ENCODE assay signal across 29 mouse cellular contexts in the genomic region with DNA sequence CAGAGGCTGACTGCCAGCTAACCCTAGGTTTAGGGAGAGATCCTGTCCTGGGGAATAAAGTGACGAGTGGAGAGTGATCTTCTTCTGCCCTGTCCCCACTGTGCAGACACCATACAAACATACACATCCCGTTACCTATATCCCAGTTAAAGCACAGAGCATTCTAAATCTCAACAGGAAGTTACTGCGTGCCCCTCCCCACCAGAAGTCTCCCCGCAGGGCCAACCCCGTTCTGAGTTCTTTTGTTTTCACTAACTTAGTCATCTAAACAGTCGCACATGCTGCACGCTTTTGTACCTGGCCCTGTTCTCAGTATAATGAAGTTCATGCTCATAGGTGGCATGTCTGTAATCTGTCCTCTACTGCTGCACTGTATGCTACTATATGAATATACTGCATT. TPM values are rescaled to one million over a fixed set of nuclear protein-coding genes. Genes with fewer than 3 reads are reported as not detected.
DNase-seq lines count a peak whose midpoint lies in the region; ATAC-seq lines count a peak whose summit lies in the region.
"Had no signal": no experiment of that assay in that cellular context is flagged by ENCODE, and none has a peak within 500 bp of the region (broad histone marks: within the 10 kb centered on the region; RNA-seq: fewer than 3 reads in every experiment).

No protein-coding gene starts in this region.

- H3K27me3 ChIP-seq in forebrain, embryonic 12.5 days = no peaks in the 10 kb centered on the region
- H3K27me3 ChIP-seq in forebrain, embryonic 13.5 days = no peaks in the 10 kb centered on the region
- no peaks in the 10 kb centered on the region for H3K27me3 ChIP-seq in heart, embryonic 12.5 days (replicated peaks)
- no peaks in the 10 kb centered on the region for H3K27me3 ChIP-seq in kidney, embryonic 15.5 days
- H3K27me3 ChIP-seq in neural tube, embryonic 14.5 days (ENCODE audit: control insufficient read depth, insufficient read depth, low read length) = no peaks in the 10 kb centered on the region
- H3K27me3 ChIP-seq: forebrain, embryonic 15.5 days; liver, embryonic 15.5 days had no signal

- H3K27ac ChIP-seq in forebrain, embryonic 12.5 days = peak overlapping the region; percentile 31; the same call in 1 of the 2 replicates
- H3K27ac ChIP-seq in forebrain, embryonic 13.5 days = no peak overlapping the region
- peak overlapping the region; percentile 71; the same call in 1 of the 2 replicates for H3K27ac ChIP-seq in heart, embryonic 12.5 days (ENCODE audit: poor library complexity, severe bottlenecking)
- 0 out of 2 replicates have a peak overlapping the region, but pooled peaks have one; percentile 1 for H3K27ac ChIP-seq in kidney, embryonic 15.5 days
- no peak overlapping the region for H3K27ac ChIP-seq in neural tube, embryonic 14.5 days (ENCODE audit: low read depth, low read length)

- peaks cover 21% of the 10 kb centered on the region; the same call in 1 of the 2 replicates for H3K4me1 ChIP-seq in forebrain, embryonic 12.5 days
- peaks cover 24% of the 10 kb centered on the region for H3K4me1 ChIP-seq in forebrain, embryonic 13.5 days
- H3K4me1 ChIP-seq in heart, embryonic 12.5 days (replicated peaks) = peaks cover 86% of the 10 kb centered on the region
- H3K4me1 ChIP-seq in kidney, embryonic 15.5 days = 0 out of 2 replicates have a peak, but pooled peaks cover 2% of the 10 kb centered on the region
- no peaks in the 10 kb centered on the region for H3K4me1 ChIP-seq in neural tube, embryonic 14.5 days (ENCODE audit: control insufficient read depth, insufficient read depth, low read length)
- H3K4me1 ChIP-seq: liver, embryonic 15.5 days had no signal

- H3K4me2 ChIP-seq in forebrain, embryonic 12.5 days = no peak overlapping the region
- no peak overlapping the region for H3K4me2 ChIP-seq in forebrain, embryonic 13.5 days
- no peak overlapping the region for H3K4me2 ChIP-seq in heart, embryonic 12.5 days
- H3K4me2 ChIP-seq in kidney, embryonic 15.5 days = no peak overlapping the region
- no peak overlapping the region for H3K4me2 ChIP-seq in neural tube, embryonic 14.5 days (ENCODE audit: low read depth, low read length)
- H3K4me2 ChIP-seq: forebrain, embryonic 15.5 days; liver, embryonic 15.5 days had no signal

- no peak overlapping the region for H3K4me3 ChIP-seq in forebrain, embryonic 12.5 days (replicated peaks)
- no peak overlapping the region for H3K4me3 ChIP-seq in forebrain, embryonic 13.5 days
- H3K4me3 ChIP-seq in heart, embryonic 12.5 days = no peak overlapping the region
- H3K4me3 ChIP-seq in kidney, embryonic 15.5 days (replicated peaks) = no peak overlapping the region
- H3K4me3 ChIP-seq in neural tube, embryonic 14.5 days (ENCODE audit: low read depth, low read length) = no peak overlapping the region
- H3K4me3 ChIP-seq: forebrain, embryonic 15.5 days; liver, embryonic 15.5 days; myocyte had no signal

- 71% methylated on average over 7 of the region's 7 CpGs for WGBS in forebrain, embryonic 12.5 days
- 66% methylated on average over 7 of the region's 7 CpGs for WGBS in forebrain, embryonic 13.5 days
- WGBS in heart, embryonic 12.5 days = 64% methylated on average over 7 of the region's 7 CpGs
- WGBS in kidney, embryonic 15.5 days = 81% methylated on average over 7 of the region's 7 CpGs
- 79% methylated on average over 7 of the region's 7 CpGs for WGBS in neural tube, embryonic 14.5 days

- H3K36me3 ChIP-seq in forebrain, embryonic 12.5 days (replicated peaks) = peaks cover 8% of the 10 kb centered on the region; the same call in 1 of the 2 replicates
- H3K36me3 ChIP-seq in forebrain, embryonic 13.5 days (ENCODE audit: poor library complexity, severe bottlenecking) = peaks cover 17% of the 10 kb centered on the region
- H3K36me3 ChIP-seq in heart, embryonic 12.5 days = peaks cover 9% of the 10 kb centered on the region
- H3K36me3 ChIP-seq in kidney, embryonic 15.5 days = peaks cover 5% of the 10 kb centered on the region; the same call in 1 of the 2 replicates
- peaks cover 11% of the 10 kb centered on the region for H3K36me3 ChIP-seq in neural tube, embryonic 14.5 days (ENCODE audit: control insufficient read depth, insufficient read depth, low read length)
- H3K36me3 ChIP-seq: G1E; liver, embryonic 15.5 days had no signal

- no peak for ATAC-seq in forebrain, embryonic 12.5 days (ENCODE audit: low FRiP score)
- ATAC-seq in forebrain, embryonic 13.5 days = no peak
- no peak for ATAC-seq in heart, embryonic 12.5 days (ENCODE audit: insufficient number of reproducible peaks, low FRiP score)
- no peak for ATAC-seq in kidney, embryonic 15.5 days (replicated peaks; ENCODE audit: low FRiP score)
- ATAC-seq in neural tube, embryonic 14.5 days (ENCODE audit: low read depth) = 0 out of 2 replicates have a peak, but pooled peaks have one; percentile 31
- ATAC-seq: CD4-positive, CD25-positive, alpha-beta regulatory T cell, adult 4 months; forebrain, embryonic 15.5 days; intestine, postnatal 0 days had no signal

- no peak for DNase-seq in heart, adult 18-20 months
- no peak for DNase-seq in kidney, adult 11 months
- DNase-seq in neural tube, embryonic 10.5 days (ENCODE audit: extremely low spot score, low spot score) = no peak
- DNase-seq: cerebellum, postnatal 10 days; embryo, embryonic 11 days; kidney, postnatal 25 days; midbrain, embryonic 14.5 days; right cerebral cortex, adult 18-20 months; thymus, adult 2 months had no signal

- H3K9ac ChIP-seq in forebrain, embryonic 12.5 days = no peak overlapping the region
- no peak overlapping the region for H3K9ac ChIP-seq in forebrain, embryonic 13.5 days
- H3K9ac ChIP-seq in heart, embryonic 12.5 days = no peak overlapping the region
- H3K9ac ChIP-seq in kidney, embryonic 15.5 days = no peak overlapping the region
- no peak overlapping the region for H3K9ac ChIP-seq in neural tube, embryonic 14.5 days (replicated peaks; ENCODE audit: low read depth, low read length)
- H3K9ac ChIP-seq: forebrain, embryonic 15.5 days; liver, embryonic 15.5 days had no signal

- H3K9me3 ChIP-seq in forebrain, embryonic 12.5 days = no peaks in the 10 kb centered on the region
- no peaks in the 10 kb centered on the region for H3K9me3 ChIP-seq in forebrain, embryonic 13.5 days (replicated peaks)
- H3K9me3 ChIP-seq in heart, embryonic 12.5 days (replicated peaks) = no peaks in the 10 kb centered on the region
- no peaks in the 10 kb centered on the region for H3K9me3 ChIP-seq in kidney, embryonic 15.5 days (replicated peaks)
- no peaks in the 10 kb centered on the region for H3K9me3 ChIP-seq in neural tube, embryonic 14.5 days (ENCODE audit: control insufficient read depth, low read length)
- H3K9me3 ChIP-seq: forebrain, embryonic 15.5 days; G1E; liver, embryonic 15.5 days had no signal

RNA-seq across cellular contexts. Expression of gene Cttnbp2nl, which starts 36.7 kb away (rescaled TPM):
- polyA plus RNA-seq in forebrain, embryonic 12.5 days (2016; fragmentation: Nextera tagmentation; extraction: Ambion mirVana) = 53.1 and 65.8 TPM in 2 replicates
- 53.2 and 54.9 TPM in 2 replicates for polyA plus RNA-seq in forebrain, embryonic 13.5 days (2015; fragmentation: Nextera tagmentation; extraction: Ambion mirVana)
- polyA plus RNA-seq in heart, embryonic 12.5 days (2016; fragmentation: Nextera tagmentation; extraction: Ambion mirVana) = 40.1 and 43.3 TPM in 2 replicates
- 10 to 100 TPM; 20.7 to 21.6 TPM for total RNA-seq in heart, adult 18-20 months (2021)
- polyA plus RNA-seq in kidney, embryonic 15.5 days (2015; fragmentation: Nextera tagmentation; extraction: Ambion mirVana) = 26.4 and 29.4 TPM in 2 replicates
- 37.3 and 54.6 TPM in 2 replicates for polyA plus RNA-seq in neural tube, embryonic 14.5 days (2014; fragmentation: Nextera tagmentation; extraction: Ambion mirVana)

RNA-seq across cellular contexts. Expression of gene 4930564D02Rik, which starts 50.4 kb away (rescaled TPM):
- polyA plus RNA-seq in forebrain, embryonic 12.5 days (2016; fragmentation: Nextera tagmentation; extraction: Ambion mirVana) = not detected in 2 replicates
- polyA plus RNA-seq in forebrain, embryonic 13.5 days (2015; fragmentation: Nextera tagmentation; extraction: Ambion mirVana) = not detected in 2 replicates
- polyA plus RNA-seq in heart, embryonic 12.5 days (2016; fragmentation: Nextera tagmentation; extraction: Ambion mirVana) = not detected in 2 replicates
- total RNA-seq in heart, adult 18-20 months (2021) = not detected
- not detected in 2 replicates for polyA plus RNA-seq in kidney, embryonic 15.5 days (2015; fragmentation: Nextera tagmentation; extraction: Ambion mirVana)
- not detected in 2 replicates for polyA plus RNA-seq in neural tube, embryonic 14.5 days (2014; fragmentation: Nextera tagmentation; extraction: Ambion mirVana)
- total RNA-seq: adrenal gland, postnatal 4 days; G1E; gastrocnemius, adult 18-20 months; layer of hippocampus, postnatal 10 days; left cerebral cortex, postnatal 10 days; megakaryocyte, adult 5-6 weeks had no signal
- polyA plus RNA-seq: CD4-positive, CD25-positive, alpha-beta regulatory T cell, adult 4 months; forebrain, embryonic 15.5 days; G1E; heart, embryonic 14.5 days; intestine, postnatal 0 days; limb, embryonic 14.5 days; liver, embryonic 15.5 days; midbrain, embryonic 14.5 days; myocyte; stomach, embryonic 14.5 days; thymus, adult 2 months; urinary bladder, adult 2 months had no signal

RNA-seq across cellular contexts. Expression of gene Wnt2b, which starts 54.5 kb away (rescaled TPM):
- 0.85 and 1.5 TPM in 2 replicates for polyA plus RNA-seq in forebrain, embryonic 12.5 days (2016; fragmentation: Nextera tagmentation; extraction: Ambion mirVana)
- 0.66 and 0.98 TPM in 2 replicates for polyA plus RNA-seq in forebrain, embryonic 13.5 days (2015; fragmentation: Nextera tagmentation; extraction: Ambion mirVana)
- 1.3 and 1.4 TPM in 2 replicates for polyA plus RNA-seq in heart, embryonic 12.5 days (2016; fragmentation: Nextera tagmentation; extraction: Ambion mirVana)
- 1 to 10 TPM in 1 of 2 experiments, under 1 TPM in 1; 0.82 to 1.9 TPM for total RNA-seq in heart, adult 18-20 months (2021)
- 0.36 and 1.1 TPM in 2 replicates for polyA plus RNA-seq in kidney, embryonic 15.5 days (2015; fragmentation: Nextera tagmentation; extraction: Ambion mirVana)
- polyA plus RNA-seq in neural tube, embryonic 14.5 days (2014; fragmentation: Nextera tagmentation; extraction: Ambion mirVana) = 0.81 and 0.91 TPM in 2 replicates
- total RNA-seq: megakaryocyte, adult 5-6 weeks had no signal
- polyA plus RNA-seq: G1E had no signal

Comparison
In these comparisons a context has a peak if more than half of its experiments do, and no peak if none do; other contexts are left out.
1. H3K27ac ChIP-seq: peak in forebrain, embryonic 12.5 days (single experiment), heart, embryonic 12.5 days (single experiment) and kidney, embryonic 15.5 days (single experiment); none in forebrain, embryonic 13.5 days (single experiment) and neural tube, embryonic 14.5 days (single experiment).